9 mouse cellular contexts compared by ENCODE assay signal in the genomic region with DNA sequence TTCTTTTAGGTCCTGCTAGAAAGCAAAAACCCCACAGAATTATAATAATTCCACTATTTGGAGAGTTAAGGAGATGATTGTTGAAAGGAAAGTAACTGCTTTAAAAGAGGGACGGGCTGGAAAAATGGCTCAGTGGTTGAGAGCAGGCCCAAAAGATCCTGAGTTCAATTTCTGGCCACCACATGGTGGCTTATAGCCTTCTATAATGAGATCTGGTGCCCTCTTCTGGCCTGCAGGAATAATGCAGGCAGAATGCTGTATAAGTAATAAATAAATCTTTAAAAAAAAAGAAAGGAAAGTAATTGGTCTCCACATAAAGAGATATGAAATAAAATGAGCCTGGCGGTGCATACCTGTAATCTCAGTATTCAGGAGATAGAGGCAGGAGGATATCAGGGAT. TPM values are rescaled to one million over a fixed set of nuclear protein-coding genes. Genes with fewer than 3 reads are reported as not detected.
DNase-seq lines count a peak whose midpoint lies in the region; ATAC-seq and TF ChIP-seq lines count a peak whose summit lies in the region.
"Had no signal": no experiment of that assay in that cellular context is flagged by ENCODE, and none has a peak within 500 bp of the region (broad histone marks: within the 10 kb centered on the region; RNA-seq: fewer than 3 reads in every experiment).

No protein-coding gene starts in this region.

- no peak overlapping the region for H3K4me3 ChIP-seq in thymus, adult 2 months (ENCODE audit: control insufficient read depth, insufficient read depth, low read length)

- TF ChIP-seq CTCF in thymus, adult 2 months (IDR thresholded peaks at IDR 0.05; ENCODE audit: borderline replicate concordance, control insufficient read depth, extremely low read depth, insufficient read depth, low read length, poor library complexity), result no peak

- no peaks in the 10 kb centered on the region for H3K27me3 ChIP-seq in thymus, adult 2 months (ENCODE audit: control insufficient read depth, insufficient read depth, low read length)
- H3K27me3 ChIP-seq: hindbrain, embryonic 15.5 days had no signal

- peak; percentile 22; the same call in 1 of the 2 replicates for ATAC-seq in megakaryocyte, adult 5-6 weeks (ENCODE audit: poor library complexity, severe bottlenecking)

- H3K36me3 ChIP-seq in thymus, adult 2 months (ENCODE audit: control insufficient read depth, insufficient read depth, low read length), result no peaks in the 10 kb centered on the region
- H3K36me3 ChIP-seq: hindbrain, embryonic 15.5 days had no signal

- 20% methylated on average over 2 of the region's 2 CpGs for WGBS in thymus, adult 2 months

- no peak overlapping the region for H3K27ac ChIP-seq in thymus, adult 2 months (ENCODE audit: control insufficient read depth, insufficient read depth, low read length)

- peak; percentile 30 to 48 for DNase-seq in frontal cortex, adult 2 months (ENCODE audit: extremely low spot score in 1 of 2, low spot score in 1 of 2)
- no peak for DNase-seq in frontal cortex, postnatal 25 days (ENCODE audit: low spot score in 2 of 2)
- peak; percentile 42 for DNase-seq in thymus, adult 2 months
- DNase-seq in thymus, adult 18-20 months, result no peak
- DNase-seq in cerebellum, postnatal 36 days, result peak; percentile 41 to 48
- peak; percentile 58 for DNase-seq in kidney, postnatal 14 days
- DNase-seq in thymus, postnatal 14 days, result peak; percentile 59

- no peak for TF ChIP-seq POLR2A in thymus, adult 2 months (IDR thresholded peaks at IDR 0.05; ENCODE audit: control insufficient read depth, extremely low read depth, insufficient read depth, low read length, poor library complexity)

- peaks cover 4% of the 10 kb centered on the region for H3K4me1 ChIP-seq in thymus, adult 2 months (replicated peaks; ENCODE audit: control insufficient read depth, insufficient read depth, low read length)

RNA-seq across cellular contexts. Expression of a gene that starts 1.5 kb away (rescaled TPM):
- 8.1 and 8.5 TPM in 2 replicates for polyA plus RNA-seq in frontal cortex, adult 2 months (2012; rRNA removed)
- polyA plus RNA-seq in thymus, adult 2 months (2012; rRNA removed), result 6.6 TPM in 2 replicates
- total RNA-seq in megakaryocyte, adult 5-6 weeks (2015), result 48.6 and 55.6 TPM in 2 replicates
- total RNA-seq in megakaryocyte, adult 5-6 weeks (2017), result 72.5 and 75.7 TPM in 2 replicates

RNA-seq across cellular contexts. Expression of a gene that starts 2.3 kb away (rescaled TPM):
- 373 and 403 TPM in 2 replicates for polyA plus RNA-seq in frontal cortex, adult 2 months (2012; rRNA removed)
- polyA plus RNA-seq in thymus, adult 2 months (2012; rRNA removed), result 112 and 183 TPM in 2 replicates
- 306 and 313 TPM in 2 replicates for total RNA-seq in megakaryocyte, adult 5-6 weeks (2015)
- total RNA-seq in megakaryocyte, adult 5-6 weeks (2017), result 331 and 383 TPM in 2 replicates

RNA-seq across cellular contexts. Expression of a gene that starts 13.9 kb away (rescaled TPM):
- polyA plus RNA-seq in frontal cortex, adult 2 months (2012; rRNA removed), result 2.3 and 2.6 TPM in 2 replicates
- 4.6 and 5.2 TPM in 2 replicates for polyA plus RNA-seq in thymus, adult 2 months (2012; rRNA removed)
- 25.0 and 27.5 TPM in 2 replicates for total RNA-seq in megakaryocyte, adult 5-6 weeks (2015)
- 23.5 and 46.6 TPM in 2 replicates for total RNA-seq in megakaryocyte, adult 5-6 weeks (2017)

Comparison
In these comparisons a context has a peak if more than half of its experiments do, and no peak if none do; other contexts are left out.
1. DNase-seq: peak in frontal cortex, adult 2 months (2 of 2), thymus, adult 2 months (single experiment), cerebellum, postnatal 36 days (2 of 2), kidney, postnatal 14 days (single experiment) and thymus, postnatal 14 days (single experiment); none in frontal cortex, postnatal 25 days (0 of 2) and thymus, adult 18-20 months (0 of 2).